Mouse (Mus musculus): Measurements from ENCODE around the gene Nupr1l.

DNA sequence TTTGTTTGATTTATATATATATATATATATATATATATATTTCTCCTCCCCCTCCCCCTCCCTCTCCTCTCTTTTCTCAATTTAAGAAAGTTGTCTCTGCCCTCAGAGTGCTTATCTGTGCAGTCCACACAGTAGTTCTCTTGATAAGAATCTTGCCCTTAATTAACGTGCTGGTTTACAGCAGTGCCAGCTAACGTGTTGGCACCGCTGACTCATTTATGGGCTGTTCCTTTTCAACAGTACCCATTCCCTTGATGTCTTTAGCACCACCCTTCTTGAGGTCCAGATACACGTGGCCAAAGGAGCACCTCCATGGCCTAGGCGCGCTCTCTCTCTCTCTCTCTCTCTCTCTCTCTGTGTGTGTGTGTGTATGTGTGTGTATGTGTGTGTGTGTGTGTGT, 47.5 kb downstream of the Nupr1l start:
- no peak for TF ChIP-seq EP300 (IDR thresholded peaks at IDR 0.05)
- no peak for TF ChIP-seq CTCF (IDR thresholded peaks at IDR 0.05)
